Mouse (Mus musculus) gastrocnemius, adult 18-20 months (tissue): Measurements from ENCODE around the gene Mybph. TPM values are rescaled to one million over a fixed set of nuclear protein-coding genes. Genes with fewer than 3 reads are reported as not detected.
"Not testable (repeated sequence)": the region's sequence is repeated elsewhere in the genome, so short reads cannot be mapped to it uniquely, and the experiment has no call there.

Experiments used
- DNase-seq: peaks from one replicate; pipeline ENCODE4 v3.0.0; 2021; ENCODE audit warnings: low spot score
- total RNA-seq, 2 experiments: library from RNA; stranded (reverse); gene quantifications; 2 replicates each; pipeline ENCODE4 v1.2.3; 2021

The Mybph gene
- total RNA-seq, 2 experiments from 2014 or later = 192 to 275 TPM

DNA sequence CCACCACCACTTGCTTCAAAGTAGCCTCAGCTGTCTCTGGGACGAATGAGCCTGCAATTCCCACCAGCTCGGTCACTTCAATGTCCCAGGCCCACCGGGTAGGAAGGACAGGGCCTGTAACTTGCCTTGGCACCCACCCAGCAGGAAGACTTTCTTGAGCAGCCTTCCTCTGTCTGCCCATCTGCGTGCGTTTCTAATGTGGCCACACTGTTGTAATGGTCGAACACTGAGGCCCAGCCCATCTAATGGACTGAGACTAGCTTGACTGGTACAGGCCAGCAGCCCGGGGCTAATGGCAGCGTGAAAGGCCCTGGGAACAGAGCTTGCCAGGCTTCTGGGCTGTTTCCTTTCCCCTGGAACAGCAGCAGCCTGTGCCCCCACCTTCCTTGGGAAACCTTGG, 39.1 kb downstream of the Mybph start:
- no peak for DNase-seq

DNA sequence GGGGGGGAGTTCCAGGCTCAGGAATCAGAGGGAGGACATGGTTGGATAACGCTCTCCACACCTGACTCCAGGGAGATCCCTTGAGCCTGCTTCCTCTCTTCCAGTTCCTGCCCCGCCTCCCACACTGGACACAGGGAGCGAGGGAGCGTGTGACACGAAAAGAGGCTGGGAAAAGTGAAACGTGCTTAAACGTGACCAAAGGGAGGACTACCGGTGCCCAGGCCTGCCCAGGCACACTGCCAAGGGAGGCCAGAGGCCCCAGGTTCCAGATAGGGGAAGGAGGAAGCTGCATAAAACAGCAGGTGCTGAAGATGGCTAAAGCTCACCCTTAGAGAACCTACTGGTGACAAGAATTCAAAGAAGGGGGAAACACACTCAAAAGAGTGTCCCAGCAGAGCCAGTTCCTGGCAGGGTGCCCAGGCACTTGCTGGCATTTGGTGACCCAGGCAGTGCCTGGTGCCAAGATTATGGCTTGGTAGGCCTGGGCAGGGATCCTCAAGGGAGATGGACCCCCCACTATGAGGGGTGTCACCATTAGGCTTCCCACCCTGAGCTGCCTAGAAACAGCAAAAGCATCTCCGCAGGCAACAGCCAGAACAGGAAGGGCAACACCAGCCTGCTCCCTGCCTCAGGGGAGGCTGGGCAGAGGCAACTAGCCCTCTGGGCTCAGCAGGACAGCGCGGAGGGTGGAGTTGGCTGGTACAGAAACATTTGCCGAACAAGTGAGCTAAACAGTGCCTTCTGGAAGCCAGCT, 39.7 kb downstream of the Mybph start:
- no peak for DNase-seq

DNA sequence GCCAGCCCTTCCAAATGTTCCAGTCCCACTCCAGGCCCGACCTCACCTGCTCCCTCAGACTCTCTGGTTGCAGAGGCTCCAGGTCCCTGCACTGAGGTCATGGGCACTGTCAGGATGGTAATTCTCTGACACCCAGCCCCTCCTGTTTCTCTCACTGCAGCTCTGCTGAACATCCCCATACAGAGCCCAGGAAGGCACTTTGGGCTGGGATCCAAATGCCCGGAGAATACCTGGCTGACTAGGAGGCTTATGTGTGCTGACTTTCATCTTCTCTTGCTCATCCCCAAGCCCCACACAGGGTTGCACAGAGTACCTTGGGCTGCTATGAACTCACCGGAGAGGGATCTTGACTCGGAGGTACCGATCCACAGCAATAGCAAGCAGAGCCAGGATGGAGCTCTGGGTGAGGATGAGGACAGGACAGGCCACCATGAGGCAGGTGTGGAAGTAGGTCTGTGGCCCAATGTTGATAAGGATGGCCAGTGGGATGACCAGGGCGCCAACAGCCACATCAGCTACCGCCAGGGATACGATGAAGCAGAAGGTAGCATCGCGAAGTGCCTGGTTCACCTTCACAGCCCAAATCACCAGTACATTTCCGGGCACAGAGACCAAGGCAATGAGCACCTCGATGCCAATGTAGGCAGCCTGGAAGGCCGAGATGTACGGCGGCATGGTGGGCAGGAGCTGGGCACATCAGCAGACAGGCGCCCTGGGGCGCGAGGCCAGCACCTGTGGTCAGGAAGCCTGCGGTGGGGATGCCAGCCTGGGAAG, 40.6 kb downstream of the Mybph start:
- no peak for DNase-seq

DNA sequence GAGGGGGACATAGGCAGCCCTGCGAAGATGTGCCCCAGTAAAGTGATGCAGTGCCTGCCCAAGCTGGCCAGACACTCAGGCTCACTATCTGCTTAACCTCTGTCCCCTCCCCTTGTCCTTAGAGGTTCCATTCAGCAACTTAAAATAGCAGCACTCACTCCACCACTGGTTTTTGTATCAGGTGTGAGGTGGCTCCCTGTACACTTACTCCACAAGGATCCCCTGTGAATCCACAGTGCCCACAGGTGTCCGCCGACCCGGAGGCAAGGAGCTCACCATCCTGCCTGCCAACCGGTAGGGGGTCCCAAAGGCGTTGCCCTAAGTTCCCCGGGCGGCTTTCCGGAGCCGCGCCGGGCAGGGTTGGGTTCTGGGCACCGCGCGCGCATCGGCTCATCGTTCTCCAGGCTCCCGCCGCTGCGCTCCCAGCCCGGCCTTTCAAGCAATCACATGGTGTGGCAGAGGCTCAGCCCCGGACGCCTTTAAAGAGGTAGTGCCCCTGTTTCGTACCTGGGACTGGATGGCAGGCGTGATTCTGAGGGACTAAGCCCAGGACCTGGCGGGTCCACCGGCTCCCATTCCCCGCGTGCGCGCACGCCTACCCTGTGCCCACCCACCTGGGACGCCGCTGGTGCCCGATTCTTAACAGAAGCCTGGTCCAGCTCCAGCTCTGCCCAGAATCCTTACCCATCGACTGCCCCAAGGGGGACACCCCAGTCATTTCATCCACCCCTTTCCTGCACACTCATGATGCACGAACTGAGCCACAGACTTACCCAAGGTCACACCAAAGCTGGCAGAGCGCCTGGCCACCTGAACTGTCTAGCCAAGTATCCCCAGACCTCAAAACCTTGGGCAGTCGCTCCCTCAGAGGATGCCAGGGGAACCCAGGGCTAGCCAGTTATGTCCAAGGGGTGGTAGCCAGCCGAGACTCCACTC, 41.5 kb downstream of the Mybph start:
- peak; percentile 40 for DNase-seq

DNA sequence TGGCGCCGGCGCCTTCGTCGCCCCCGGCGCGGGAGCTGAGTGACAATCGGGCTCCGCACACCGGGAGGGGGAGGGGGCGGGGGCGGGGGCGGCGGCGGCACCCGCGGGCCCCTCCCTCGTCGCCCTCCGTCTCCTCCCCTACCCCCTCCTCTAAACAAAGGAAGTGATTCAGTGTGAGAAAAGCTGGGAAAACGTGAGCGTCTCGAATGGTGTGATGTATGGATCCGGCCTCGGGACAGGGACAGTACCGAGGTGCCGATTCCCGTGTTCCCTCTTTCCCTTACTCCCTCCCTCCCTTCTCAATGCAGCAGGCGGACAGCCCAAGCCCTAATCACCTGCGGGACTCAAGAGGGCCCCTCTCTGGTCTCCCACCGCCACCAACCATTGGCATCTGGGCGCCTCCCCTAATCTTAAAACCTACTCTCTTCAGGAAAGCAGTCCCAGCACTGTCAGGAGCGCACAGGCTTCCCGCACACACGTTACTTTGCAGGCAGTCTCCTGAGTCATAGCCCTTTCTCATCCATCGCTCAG, 42.2 kb downstream of the Mybph start, which contains the start of gene Adora1:
Gene Adora1 (minus strand): TSS at position 41 of the 531 bp plus-strand sequence.
- no peak for DNase-seq

DNA sequence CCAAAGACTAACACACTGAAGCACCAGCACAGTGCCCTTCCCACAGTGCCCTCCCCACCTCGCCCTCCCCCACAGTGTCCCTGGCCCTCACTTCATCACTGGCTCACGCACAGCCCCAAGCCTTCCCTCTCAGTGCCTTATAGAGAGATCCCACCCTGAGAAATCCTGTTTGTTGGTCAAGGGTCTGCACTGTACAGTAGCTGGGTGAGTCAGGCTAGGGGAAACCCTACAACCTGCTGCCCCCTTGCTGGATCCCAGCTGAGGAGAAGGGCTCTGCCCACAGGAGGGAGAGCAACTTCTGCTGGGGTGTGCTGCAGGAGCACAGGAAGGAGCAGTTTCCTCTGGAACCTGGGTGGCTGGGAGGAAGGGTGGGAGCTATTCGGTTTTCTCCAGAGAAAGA, 42.9 kb downstream of the Mybph start:
- no peak for DNase-seq

DNA sequence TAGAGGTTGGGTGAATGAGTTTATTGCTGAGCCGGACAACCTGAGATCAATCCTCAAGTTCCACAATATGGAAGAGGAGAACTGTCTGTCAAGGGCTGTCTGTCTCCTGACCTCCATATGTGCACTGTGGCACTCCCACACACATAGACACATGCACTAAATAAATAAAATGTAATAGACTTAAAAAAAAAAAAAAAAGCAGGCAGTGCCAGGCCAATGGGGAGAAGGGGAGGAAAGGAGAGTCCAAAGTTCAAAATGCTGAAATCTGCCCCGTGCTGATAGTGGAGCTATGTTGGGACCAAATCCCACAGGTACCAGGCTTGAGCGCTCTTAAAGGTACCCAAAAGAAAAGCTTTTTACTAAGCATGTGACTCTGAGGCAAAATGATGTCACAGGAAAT, 44.2 kb downstream of the Mybph start:
- no peak for DNase-seq

DNA sequence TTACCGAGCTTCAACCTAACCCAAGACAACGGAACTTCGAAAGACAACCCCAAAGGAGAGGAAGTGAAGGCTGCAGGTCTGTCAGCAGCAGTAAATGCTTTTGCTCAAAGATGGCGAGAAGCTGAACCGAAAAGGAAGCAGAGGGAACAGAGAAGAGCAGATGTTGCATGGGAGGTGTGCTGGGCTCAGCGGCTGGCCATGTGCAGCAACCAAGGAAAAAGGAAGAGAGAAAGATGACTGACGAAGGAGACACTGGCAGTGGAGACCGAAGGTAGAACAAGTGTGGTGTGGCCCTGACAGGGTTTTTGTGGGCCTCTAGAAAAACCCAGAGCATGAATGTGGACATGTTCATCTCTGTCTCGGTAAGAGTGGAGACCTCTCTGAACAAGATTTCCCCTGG, 47.5 kb downstream of the Mybph start:
- DNase-seq = no peak

DNA sequence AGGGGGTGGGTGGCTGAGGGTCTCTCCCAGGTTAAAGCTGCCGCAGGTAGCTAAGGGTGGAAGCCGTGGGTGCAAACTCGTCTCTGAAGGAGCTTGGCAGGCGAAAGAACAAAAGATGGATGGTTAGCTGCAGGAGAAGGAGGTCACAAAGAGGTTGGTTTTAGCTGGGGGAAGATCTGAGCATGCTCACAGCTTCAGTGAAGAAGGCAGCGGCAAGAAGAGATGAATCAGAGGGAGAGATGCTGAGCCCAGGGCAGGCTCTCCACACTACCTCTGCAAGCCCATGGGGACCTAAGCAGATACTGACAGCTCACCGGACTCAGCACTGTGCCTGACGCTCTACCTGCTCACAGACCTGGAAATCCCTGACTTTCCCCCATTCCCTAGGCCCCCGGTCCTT, 48.0 kb downstream of the Mybph start:
- no peak for DNase-seq

DNA sequence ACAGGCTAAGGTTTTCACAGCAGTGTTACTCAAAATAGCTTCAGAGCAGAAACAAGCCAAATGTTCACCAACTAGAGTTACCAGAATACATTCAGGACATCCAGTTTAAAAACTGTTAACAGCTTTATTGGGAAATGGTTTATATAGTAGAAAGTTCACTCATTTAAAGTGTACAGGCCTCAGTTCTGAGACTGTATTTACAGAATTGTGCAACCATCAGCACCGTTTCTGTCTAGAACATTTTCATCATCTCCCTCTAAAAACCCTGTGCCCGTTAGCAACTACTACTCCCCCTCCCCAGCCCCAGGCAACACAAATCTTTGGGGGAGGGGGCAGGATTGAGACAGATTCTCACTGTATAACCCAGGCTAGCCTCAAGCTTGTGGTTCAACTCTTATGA, 49.0 kb downstream of the Mybph start:
- no peak for DNase-seq

DNA sequence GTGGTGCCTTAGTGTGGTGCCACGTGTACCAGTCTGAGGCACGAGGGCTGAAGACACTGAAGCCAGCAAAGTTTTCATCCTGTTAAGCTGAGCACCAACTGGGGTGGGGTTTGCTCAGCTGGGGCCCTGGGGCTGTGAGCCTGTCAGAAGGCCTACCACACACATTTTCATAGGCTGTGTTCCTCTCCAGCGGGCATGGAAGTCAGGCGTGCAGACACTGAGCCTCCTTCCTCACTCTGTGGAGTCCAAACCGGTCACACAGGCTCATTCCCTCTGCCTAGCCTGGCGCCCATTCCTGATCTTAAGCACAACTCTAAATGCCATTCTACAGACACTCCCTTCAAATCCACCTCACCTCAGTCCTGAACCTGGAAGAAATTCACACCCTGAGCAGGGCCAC, 50.3 kb downstream of the Mybph start:
- DNase-seq = no peak

DNA sequence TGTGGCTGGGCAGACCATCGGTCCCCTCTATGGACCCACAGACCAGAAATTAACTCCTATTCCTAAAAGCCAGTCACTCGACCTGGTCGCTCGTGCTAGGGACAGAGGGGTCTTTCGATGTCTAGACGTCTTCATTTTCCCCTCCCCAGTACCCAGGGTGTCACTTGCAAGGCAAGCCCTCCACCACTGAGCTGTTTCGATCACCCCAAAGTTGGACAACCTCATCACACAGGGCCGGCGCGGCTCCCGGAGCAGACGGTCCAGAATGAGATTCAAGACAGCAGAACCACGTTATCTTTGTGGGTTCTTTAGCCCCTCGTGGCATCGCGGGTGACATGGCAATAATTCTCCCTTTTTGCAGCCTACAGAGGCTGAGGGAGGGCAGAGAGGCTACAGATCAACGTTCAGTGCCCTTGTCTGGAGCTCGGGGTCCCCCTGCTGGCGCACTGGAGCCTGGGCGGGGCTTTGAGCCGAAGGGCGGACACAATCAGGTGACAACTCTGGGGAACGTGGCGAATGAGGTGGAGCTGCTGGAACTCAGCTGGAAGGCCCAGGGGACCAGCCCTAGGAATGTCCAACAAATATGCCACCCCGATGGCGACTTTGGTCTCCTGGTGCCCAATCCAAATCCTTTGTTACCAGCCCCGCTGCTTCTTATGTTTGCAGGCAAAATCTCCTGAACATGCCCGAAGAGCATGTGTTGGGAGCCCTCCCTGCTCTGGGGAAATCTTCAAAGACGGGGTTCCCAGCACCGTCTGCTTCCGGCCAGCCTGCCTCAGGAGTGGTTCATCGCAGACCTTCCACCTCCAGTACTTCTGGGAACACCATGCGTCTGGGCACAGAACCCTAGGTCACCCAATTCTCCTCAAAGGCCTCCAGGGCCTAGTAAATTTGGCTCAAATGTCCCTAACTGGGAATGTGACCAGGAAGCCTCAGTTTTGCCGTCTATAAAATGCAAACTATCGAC, 51.0 kb downstream of the Mybph start:
- peak; percentile 91 for DNase-seq

DNA sequence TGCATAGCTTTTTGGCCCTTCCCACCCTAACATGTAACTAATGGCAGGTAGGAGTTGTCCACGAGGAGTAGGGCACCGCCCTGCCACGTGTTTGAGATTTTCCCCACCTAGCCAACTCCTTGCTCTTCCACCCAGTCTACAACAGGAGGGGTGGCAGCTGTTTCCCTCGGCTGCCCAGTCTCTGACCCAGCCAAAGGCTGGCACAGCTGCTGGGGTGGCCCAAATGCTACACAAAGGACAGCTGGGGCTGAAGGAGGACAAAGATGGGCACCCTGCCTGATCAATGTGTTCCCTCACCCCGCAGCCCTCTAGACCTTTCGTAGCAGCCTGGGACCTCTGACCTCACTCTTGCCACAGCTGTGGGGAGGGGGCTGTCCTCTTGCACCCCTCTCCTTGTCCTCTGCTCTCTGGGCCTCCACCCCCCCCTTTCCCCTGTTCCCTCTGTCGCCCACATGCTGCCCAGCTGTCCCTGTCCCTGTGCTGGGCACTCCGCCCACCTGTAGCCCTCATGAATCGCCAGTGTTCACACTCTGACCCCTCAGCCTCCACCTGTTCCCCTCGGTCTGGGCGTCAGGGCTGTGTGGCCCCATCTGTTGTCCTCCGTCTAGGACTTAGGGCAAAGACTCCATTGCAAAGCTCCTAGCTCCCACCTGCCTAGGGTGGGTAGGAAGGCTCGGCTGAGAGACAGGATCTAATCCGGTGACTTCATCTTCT, 51.9 kb downstream of the Mybph start:
- DNase-seq = no peak

DNA sequence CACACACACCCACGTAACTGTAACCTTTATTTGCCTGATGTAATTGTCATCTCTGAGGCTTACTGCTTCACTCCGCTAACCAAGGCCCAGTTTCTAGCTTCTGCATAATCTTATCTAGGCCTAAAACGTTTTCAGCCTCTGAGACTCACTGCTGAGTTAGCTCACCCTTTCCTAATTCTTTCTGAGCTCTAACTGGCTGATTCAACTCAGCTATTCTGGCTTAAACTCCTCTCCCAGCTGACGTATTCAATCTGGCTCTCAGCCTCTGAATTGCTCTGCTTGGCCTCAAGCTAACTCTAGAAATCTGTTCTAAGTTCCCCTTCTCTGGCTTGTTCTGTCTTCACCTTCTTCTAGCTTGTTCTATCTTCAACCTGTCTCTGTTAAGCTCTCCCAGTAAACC, 53.3 kb downstream of the Mybph start:
- peak; percentile 48 for DNase-seq

DNA sequence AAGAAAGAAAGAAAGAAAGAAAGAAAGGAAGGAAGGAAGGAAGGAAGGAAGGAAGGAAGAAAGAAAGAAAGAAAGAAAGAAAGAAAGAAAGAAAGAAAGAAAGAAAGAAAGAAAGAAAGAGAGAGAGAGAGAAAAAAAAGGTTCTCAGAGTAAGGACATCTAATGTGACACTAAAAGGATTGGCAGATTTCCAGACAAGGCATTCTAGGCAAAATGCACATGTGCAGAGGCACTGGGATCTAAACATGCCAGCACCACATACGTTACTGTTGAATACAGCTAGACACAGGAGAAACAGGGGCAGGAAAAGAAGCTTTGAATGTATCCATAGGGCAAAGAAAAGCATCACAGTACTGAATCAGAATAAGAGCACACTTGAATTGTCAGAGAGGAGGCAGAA, 56.4 kb downstream of the Mybph start:
- not testable (repeated sequence) for DNase-seq
